Mouse (Mus musculus): ENCODE measurements around the gene Sord.

The Sord gene

GRCm38 (mm10) chr2:122301081-122301920 is 66.8 kb downstream of the Sord start:
- DNase-seq (ENCODE audit: low read depth, low spot score): peak; percentile 49

GRCm38 (mm10) chr2:122301921-122302573 is 67.5 kb downstream of the Sord start:
- no peak for DNase-seq (ENCODE audit: low read depth, low spot score)

GRCm38 (mm10) chr2:122302574-122303241 is 68.2 kb downstream of the Sord start:
- peak; percentile 82 for DNase-seq (ENCODE audit: low read depth, low spot score)

- DNase-seq (ENCODE audit: low read depth, low spot score): no peak
These were observed 70.0 kb downstream of the Sord start for GRCm38 (mm10) chr2:122304544-122304943.

- DNase-seq (ENCODE audit: low read depth, low spot score): no peak
These were observed 70.7 kb downstream of the Sord start for GRCm38 (mm10) chr2:122305097-122305892.

- DNase-seq (ENCODE audit: low read depth, low spot score): peak; percentile 38
These were observed 71.6 kb downstream of the Sord start for GRCm38 (mm10) chr2:122306184-122306583.

GRCm38 (mm10) chr2:122309647-122310046 is 75.1 kb downstream of the Sord start:
- DNase-seq (ENCODE audit: low read depth, low spot score): peak; percentile 31

- DNase-seq (ENCODE audit: low read depth, low spot score): no peak
These were observed 77.0 kb downstream of the Sord start for GRCm38 (mm10) chr2:122311561-122311960.

- DNase-seq (ENCODE audit: low read depth, low spot score): peak; percentile 61
These were observed 78.3 kb downstream of the Sord start for GRCm38 (mm10) chr2:122312722-122313417.

- no peak for DNase-seq (ENCODE audit: low read depth, low spot score)
These were observed 79.0 kb downstream of the Sord start, which contains the start of gene Duoxa1 for GRCm38 (mm10) chr2:122313536-122313935. Duoxa1 (minus strand) TSS chr2:122313730.
